Mouse (Mus musculus): ENCODE data around the gene Lgr6. TPM values are rescaled to one million over a fixed set of nuclear protein-coding genes. Genes with fewer than 3 reads are reported as not detected.

The Lgr6 gene
- polyA plus RNA-seq, 1 experiment from 2014 or later = 0.05 TPM

GRCm38 (mm10) chr1:135014921-135015445, 90.1 kb downstream of the Lgr6 start:
- Histone ChIP-seq H3K27ac (no peak overlapping the region), H3K9me3 (replicated peaks) (no peaks in the 10 kb centered on the region), H3K4me2 (no peak overlapping the region), H3K36me3 (no peaks in the 10 kb centered on the region), H3K4me1 (replicated peaks) (0 out of 2 replicates have a peak, but pooled peaks cover 4% of the 10 kb centered on the region), H3K4me3 (replicated peaks) (no peak overlapping the region), H3K9ac (no peak overlapping the region), H3K27me3 (peaks cover 7% of the 10 kb centered on the region; the same call in 1 of the 2 replicates)
- ATAC-seq (ENCODE audit: low read depth) = no peak
- 50% methylated on average over 10 of the region's 10 CpGs for WGBS (ENCODE audit: insufficient replicate concordance)
- DNase-seq = no peak

GRCm38 (mm10) chr1:135012472-135012871, 92.6 kb downstream of the Lgr6 start:
- Histone ChIP-seq H3K9me3 (replicated peaks) (no peaks in the 10 kb centered on the region), H3K4me1 (replicated peaks) (no peaks in the 10 kb centered on the region), H3K4me3 (replicated peaks) (no peak overlapping the region), H3K9ac (no peak overlapping the region), H3K36me3 (no peaks in the 10 kb centered on the region), H3K27ac (no peak overlapping the region), H3K27me3 (no peaks in the 10 kb centered on the region), H3K4me2 (no peak overlapping the region)
- WGBS (ENCODE audit: insufficient replicate concordance) = 61% methylated on average over 9 of the region's 9 CpGs
- ATAC-seq (ENCODE audit: low read depth) (no peak), DNase-seq (no peak)

- H3K9me3 ChIP-seq (replicated peaks) = no peaks in the 10 kb centered on the region
- H3K4me3 ChIP-seq (replicated peaks) = no peak overlapping the region
- H3K4me2 ChIP-seq = no peak overlapping the region
- H3K4me1 ChIP-seq (replicated peaks) = no peaks in the 10 kb centered on the region
- DNase-seq (no peak), ATAC-seq (ENCODE audit: low read depth) (no peak)
- H3K9ac ChIP-seq = no peak overlapping the region
- no peaks in the 10 kb centered on the region for H3K36me3 ChIP-seq
- no peaks in the 10 kb centered on the region for H3K27me3 ChIP-seq
- no peak overlapping the region for H3K27ac ChIP-seq
- 77% methylated on average over 5 of the region's 5 CpGs for WGBS (ENCODE audit: insufficient replicate concordance)
Measured at GRCm38 (mm10) chr1:135011912-135012311, 93.2 kb downstream of the Lgr6 start.

GRCm38 (mm10) chr1:135009833-135010232, 95.2 kb downstream of the Lgr6 start:
- Histone ChIP-seq H3K36me3 (no peaks in the 10 kb centered on the region), H3K4me2 (no peak overlapping the region), H3K27ac (no peak overlapping the region), H3K4me1 (replicated peaks) (no peaks in the 10 kb centered on the region), H3K9me3 (replicated peaks) (no peaks in the 10 kb centered on the region), H3K9ac (no peak overlapping the region), H3K27me3 (no peaks in the 10 kb centered on the region), H3K4me3 (replicated peaks) (no peak overlapping the region)
- ATAC-seq (ENCODE audit: low read depth) = no peak
- WGBS (ENCODE audit: insufficient replicate concordance) = 62% methylated on average over 3 of the region's 3 CpGs
- no peak for DNase-seq

GRCm38 (mm10) chr1:135005696-135006095, 99.4 kb downstream of the Lgr6 start:
- no peak overlapping the region for H3K4me2 ChIP-seq
- ATAC-seq (ENCODE audit: low read depth) (no peak), DNase-seq (no peak)
- no peaks in the 10 kb centered on the region for H3K9me3 ChIP-seq (replicated peaks)
- H3K4me3 ChIP-seq (replicated peaks) = no peak overlapping the region
- no peaks in the 10 kb centered on the region for H3K27me3 ChIP-seq
- 59% methylated on average over 7 of the region's 7 CpGs for WGBS (ENCODE audit: insufficient replicate concordance)
- H3K4me1 ChIP-seq (replicated peaks) = no peaks in the 10 kb centered on the region
- no peak overlapping the region for H3K9ac ChIP-seq
- H3K27ac ChIP-seq = no peak overlapping the region
- no peaks in the 10 kb centered on the region for H3K36me3 ChIP-seq

- no peaks in the 10 kb centered on the region for H3K9me3 ChIP-seq (replicated peaks)
- no peaks in the 10 kb centered on the region for H3K4me1 ChIP-seq (replicated peaks)
- H3K27me3 ChIP-seq = no peaks in the 10 kb centered on the region
- ATAC-seq (ENCODE audit: low read depth) (no peak), DNase-seq (no peak)
- H3K27ac ChIP-seq = no peak overlapping the region
- WGBS (ENCODE audit: insufficient replicate concordance) = 66% methylated on average over 4 of the region's 4 CpGs
- H3K36me3 ChIP-seq = no peaks in the 10 kb centered on the region
- no peak overlapping the region for H3K9ac ChIP-seq
- no peak overlapping the region for H3K4me3 ChIP-seq (replicated peaks)
- no peak overlapping the region for H3K4me2 ChIP-seq
Measured at GRCm38 (mm10) chr1:135003346-135003745, 101.7 kb downstream of the Lgr6 start.

GRCm38 (mm10) chr1:135000527-135000926, 104.5 kb downstream of the Lgr6 start:
- H3K9ac ChIP-seq = no peak overlapping the region
- H3K4me1 ChIP-seq (replicated peaks) = no peaks in the 10 kb centered on the region
- WGBS (ENCODE audit: insufficient replicate concordance) = 39% methylated on average over 9 of the region's 9 CpGs
- H3K27ac ChIP-seq = no peak overlapping the region
- DNase-seq = no peak
- no peak overlapping the region for H3K4me3 ChIP-seq (replicated peaks)
- no peaks in the 10 kb centered on the region for H3K9me3 ChIP-seq (replicated peaks)
- no peak for ATAC-seq (ENCODE audit: low read depth)
- H3K36me3 ChIP-seq = no peaks in the 10 kb centered on the region
- no peaks in the 10 kb centered on the region for H3K27me3 ChIP-seq
- H3K4me2 ChIP-seq = no peak overlapping the region

- ATAC-seq (ENCODE audit: low read depth) (no peak), DNase-seq (no peak)
- no peak overlapping the region for H3K9ac ChIP-seq
- H3K36me3 ChIP-seq = no peaks in the 10 kb centered on the region
- H3K9me3 ChIP-seq (replicated peaks) = no peaks in the 10 kb centered on the region
- H3K27me3 ChIP-seq = no peaks in the 10 kb centered on the region; the same call in 1 of the 2 replicates
- H3K27ac ChIP-seq = no peak overlapping the region
- H3K4me3 ChIP-seq (replicated peaks) = no peak overlapping the region
- 62% methylated on average over 8 of the region's 8 CpGs for WGBS (ENCODE audit: insufficient replicate concordance)
- no peak overlapping the region for H3K4me2 ChIP-seq
- no peaks in the 10 kb centered on the region for H3K4me1 ChIP-seq (replicated peaks)
Measured at GRCm38 (mm10) chr1:134998231-134998630, 106.8 kb downstream of the Lgr6 start.

- Histone ChIP-seq H3K27me3 (no peaks in the 10 kb centered on the region; the same call in 1 of the 2 replicates), H3K36me3 (no peaks in the 10 kb centered on the region), H3K4me3 (replicated peaks) (no peak overlapping the region), H3K9me3 (replicated peaks) (no peaks in the 10 kb centered on the region), H3K4me1 (replicated peaks) (no peaks in the 10 kb centered on the region), H3K27ac (no peak overlapping the region), H3K4me2 (no peak overlapping the region), H3K9ac (no peak overlapping the region)
- DNase-seq (no peak), ATAC-seq (ENCODE audit: low read depth) (no peak)
- WGBS (ENCODE audit: insufficient replicate concordance) = 49% methylated on average over 5 of the region's 5 CpGs
Measured at GRCm38 (mm10) chr1:134997568-134997967, 107.5 kb downstream of the Lgr6 start.

GRCm38 (mm10) chr1:134996471-134996870, 108.6 kb downstream of the Lgr6 start:
- H3K9me3 ChIP-seq (replicated peaks) = no peaks in the 10 kb centered on the region
- DNase-seq (no peak), ATAC-seq (ENCODE audit: low read depth) (no peak)
- H3K36me3 ChIP-seq = no peaks in the 10 kb centered on the region
- H3K27me3 ChIP-seq = no peaks in the 10 kb centered on the region; the same call in 1 of the 2 replicates
- H3K4me1 ChIP-seq (replicated peaks) = no peaks in the 10 kb centered on the region
- no peak overlapping the region for H3K9ac ChIP-seq
- H3K4me3 ChIP-seq (replicated peaks) = no peak overlapping the region
- no peak overlapping the region for H3K27ac ChIP-seq
- 73% methylated on average over 7 of the region's 7 CpGs for WGBS (ENCODE audit: insufficient replicate concordance)
- H3K4me2 ChIP-seq = no peak overlapping the region

- 10% methylated on average over 1 of the region's 1 CpGs for WGBS (ENCODE audit: insufficient replicate concordance)
- Histone ChIP-seq H3K4me3 (replicated peaks) (no peak overlapping the region), H3K36me3 (no peaks in the 10 kb centered on the region), H3K9ac (no peak overlapping the region), H3K4me2 (no peak overlapping the region), H3K9me3 (replicated peaks) (no peaks in the 10 kb centered on the region), H3K27me3 (peaks cover under 1% of the 10 kb centered on the region; the same call in 1 of the 2 replicates), H3K27ac (no peak overlapping the region), H3K4me1 (replicated peaks) (no peaks in the 10 kb centered on the region)
- ATAC-seq (ENCODE audit: low read depth) (0 out of 2 replicates have a peak, but pooled peaks have one; percentile 31), DNase-seq (peak; percentile 7)
Measured at GRCm38 (mm10) chr1:134995954-134996353, 109.1 kb downstream of the Lgr6 start.

GRCm38 (mm10) chr1:134995437-134995836, 109.6 kb downstream of the Lgr6 start:
- DNase-seq (no peak), ATAC-seq (ENCODE audit: low read depth) (no peak)
- H3K9ac ChIP-seq = no peak overlapping the region
- no peak overlapping the region for H3K4me3 ChIP-seq (replicated peaks)
- peaks cover 6% of the 10 kb centered on the region; the same call in 1 of the 2 replicates for H3K27me3 ChIP-seq
- H3K9me3 ChIP-seq (replicated peaks) = no peaks in the 10 kb centered on the region
- no peaks in the 10 kb centered on the region for H3K36me3 ChIP-seq
- no peak overlapping the region for H3K27ac ChIP-seq
- H3K4me1 ChIP-seq (replicated peaks) = no peaks in the 10 kb centered on the region
- no peak overlapping the region for H3K4me2 ChIP-seq
- 60% methylated on average over 4 of the region's 4 CpGs for WGBS (ENCODE audit: insufficient replicate concordance)

All from liver, embryonic 13.5 days (tissue).